Mouse (Mus musculus) CH12.LX (cell line): ENCODE measurements at regions not wholly inside any gene's neighbourhood (a gene's known extent, or its start where the extent isn't known, plus 50 kb on each side); places are given as distances from the start of the nearest gene placed in this dataset.

Source experiments
- DNase-seq: peaks from one replicate; pipeline ENCODE4 v3.0.0-alpha.2; 2013; ENCODE audit errors: extremely low read depth
- H3K27ac ChIP-seq: 2 replicates; pipeline ENCODE4 v1.5.1; 2012; ENCODE audit warnings: low read depth, mild to moderate bottlenecking, control low read depth, moderate library complexity; ENCODE audit not compliant: insufficient read depth
- H3K27me3 ChIP-seq: replicated peaks from 2 replicates; pipeline ENCODE3; 2012; ENCODE audit warnings: inconsistent platforms
- H3K36me3 ChIP-seq, 2 experiments: replicated peaks in 1 of 2; 2 replicates each; pipeline versions ENCODE3 to v1.6.1; 2012; ENCODE audit warnings: inconsistent platforms in 1 of 2, low read length in 1 of 2, mild to moderate bottlenecking in 1 of 2, mixed read lengths in 1 of 2, moderate library complexity in 1 of 2; ENCODE audit not compliant: control insufficient read depth in 1 of 2, insufficient read depth in 1 of 2
- H3K4me1 ChIP-seq, 2 experiments: 2 replicates each; pipeline ENCODE4 v1.6.1; 2012; ENCODE audit warnings: inconsistent platforms in 1 of 2, moderate library complexity in 1 of 2; ENCODE audit not compliant: insufficient read depth in 2 of 2, control insufficient read depth in 1 of 2
- H3K4me2 ChIP-seq: 2 replicates; pipeline ENCODE4 v1.6.1; 2012; ENCODE audit warnings: low read depth, mild to moderate bottlenecking, control low read depth; ENCODE audit not compliant: poor library complexity, insufficient read depth, severe bottlenecking
- H3K4me3 ChIP-seq, 3 experiments: fragments of 150-350 bp in 1 of 3; sonication (generic) in 1 of 3; replicated peaks in 1 of 3; 2 replicates each; pipeline versions ENCODE3 to v1.5.1; 2011 to 2012; ENCODE audit warnings: low read depth in 2 of 3, low read length in 2 of 3, mild to moderate bottlenecking in 2 of 3, moderate library complexity in 2 of 3, control low read depth in 1 of 3, improper control_type of control experiment in 1 of 3, inconsistent platforms in 1 of 3, mixed read lengths in 1 of 3; ENCODE audit not compliant: poor library complexity in 1 of 3
- H3K79me2 ChIP-seq: replicated peaks from 2 replicates; pipeline ENCODE4 v1.6.1; 2012; ENCODE audit warnings: mild to moderate bottlenecking, moderate library complexity; ENCODE audit not compliant: control insufficient read depth, poor library complexity, insufficient read depth, severe bottlenecking; ENCODE audit errors: extremely low read depth
- H3K9ac ChIP-seq: 2 replicates; pipeline ENCODE4 v1.6.1; 2012; ENCODE audit warnings: low read depth, mild to moderate bottlenecking, control low read depth, moderate library complexity; ENCODE audit not compliant: insufficient read depth
- H3K9me3 ChIP-seq: replicated peaks from 2 replicates; pipeline ENCODE3; 2012; ENCODE audit warnings: low read length, inconsistent platforms, mixed read lengths
- CHD1 ChIP-seq: IDR thresholded peaks from 2 replicates; pipeline ENCODE4 v1.6.1; 2012; ENCODE audit warnings: low read depth, low read length, improper control_type of control experiment, inconsistent platforms
- CHD2 ChIP-seq: IDR thresholded peaks from 2 replicates; pipeline ENCODE4 v1.6.1; 2011; ENCODE audit warnings: low read length, improper control_type of control experiment
- EP300 ChIP-seq: IDR thresholded peaks from 2 replicates; pipeline ENCODE4 v1.6.1; 2011; ENCODE audit warnings: low read length, improper control_type of control experiment
- HCFC1 ChIP-seq: IDR thresholded peaks from 2 replicates; pipeline ENCODE4 v1.6.1; 2012; ENCODE audit warnings: low read depth, mild to moderate bottlenecking, inconsistent platforms, low read length, improper control_type of control experiment
- JUND ChIP-seq: conservative IDR thresholded peaks from 2 replicates; pipeline ENCODE4 v1.6.1; 2011; ENCODE audit warnings: low read depth, low read length, improper control_type of control experiment
- KAT2A ChIP-seq: IDR thresholded peaks from 2 replicates; pipeline ENCODE4 v1.6.1; 2012; ENCODE audit warnings: low read length, improper control_type of control experiment, inconsistent platforms; ENCODE audit not compliant: insufficient replicate concordance
- MAZ ChIP-seq: IDR thresholded peaks from 2 replicates; pipeline ENCODE4 v1.6.1; 2012; ENCODE audit warnings: low read depth, mild to moderate bottlenecking, inconsistent platforms, low read length, improper control_type of control experiment, moderate library complexity
- MEF2A ChIP-seq: IDR thresholded peaks from 2 replicates; pipeline ENCODE4 v1.6.1; 2014; ENCODE audit warnings: low read depth, mild to moderate bottlenecking, inconsistent platforms, low read length, improper control_type of control experiment, borderline replicate concordance
- MXI1 ChIP-seq: IDR thresholded peaks from 2 replicates; pipeline ENCODE4 v1.6.1; 2011; ENCODE audit warnings: mild to moderate bottlenecking, low read depth, low read length, improper control_type of control experiment
- NELFE ChIP-seq: IDR thresholded peaks from 2 replicates; pipeline ENCODE4 v1.6.1; 2011; ENCODE audit warnings: low read depth, low read length, improper control_type of control experiment
- POLR2A ChIP-seq: IDR thresholded peaks from 2 replicates; pipeline ENCODE4 v1.6.1; 2011; ENCODE audit warnings: low read depth, mild to moderate bottlenecking, improper control_type of control experiment, low read length
- POLR2AphosphoS2 ChIP-seq: IDR thresholded peaks from 2 replicates; pipeline ENCODE4 v1.6.1; 2011; ENCODE audit warnings: low read depth, low read length, improper control_type of control experiment
- RAD21 ChIP-seq: IDR thresholded peaks from 2 replicates; pipeline ENCODE4 v1.6.1; 2011; ENCODE audit warnings: low read depth, mild to moderate bottlenecking, low read length, improper control_type of control experiment, moderate library complexity
- RCOR1 ChIP-seq: conservative IDR thresholded peaks from 2 replicates; pipeline ENCODE4 v1.6.1; 2012; ENCODE audit warnings: low read depth, mild to moderate bottlenecking, inconsistent platforms, low read length, improper control_type of control experiment
- SIN3A ChIP-seq: IDR thresholded peaks from 2 replicates; pipeline ENCODE4 v1.6.1; 2012; ENCODE audit warnings: low read length, improper control_type of control experiment, inconsistent platforms
- TCF12 ChIP-seq: IDR thresholded peaks from 2 replicates; pipeline ENCODE4 v1.6.1; 2014; ENCODE audit warnings: low read depth, mild to moderate bottlenecking, inconsistent platforms, low read length, improper control_type of control experiment
- UBTF ChIP-seq: IDR thresholded peaks from 2 replicates; pipeline ENCODE4 v1.6.1; 2012; ENCODE audit warnings: low read depth, mild to moderate bottlenecking, inconsistent platforms, low read length, improper control_type of control experiment, moderate library complexity
- USF1 ChIP-seq: IDR thresholded peaks from 2 replicates; pipeline ENCODE4 v1.6.1; 2014; ENCODE audit warnings: low read depth, mild to moderate bottlenecking, inconsistent platforms, low read length, improper control_type of control experiment
- ZC3H11A ChIP-seq: IDR thresholded peaks from 2 replicates; pipeline ENCODE4 v1.6.1; 2012; ENCODE audit warnings: low read depth, mild to moderate bottlenecking, inconsistent platforms, low read length, improper control_type of control experiment
- ZKSCAN1 ChIP-seq: IDR thresholded peaks from 2 replicates; pipeline ENCODE4 v1.6.1; 2012; ENCODE audit warnings: low read depth, inconsistent platforms, low read length, improper control_type of control experiment, borderline replicate concordance
- ZMIZ1 ChIP-seq: IDR thresholded peaks from 2 replicates; pipeline ENCODE4 v1.6.1; 2012; ENCODE audit warnings: low read depth, mild to moderate bottlenecking, inconsistent platforms, low read length, improper control_type of control experiment
- ZNF384 ChIP-seq: IDR thresholded peaks from 2 replicates; pipeline ENCODE4 v1.6.1; 2012; ENCODE audit warnings: low read depth, low read length, improper control_type of control experiment, inconsistent platforms
- dilution Hi-C: fragments of 300-500 bp; cut with MboI; formaldehyde crosslinking; loops from 2 replicates; pipeline ENCODE4 v1.14.3; 2020; ENCODE audit warnings: low sequenced_read_pairs; ENCODE audit not compliant: extremely low pct_unique_long_range_greater_than_20kb, extremely low pct_ligation_motif_present
- in situ Hi-C: fragments of 300-500 bp; cut with MboI; formaldehyde crosslinking; loops from 3 replicates; pipeline ENCODE4 v1.14.3; 2019; ENCODE audit warnings: low sequenced_read_pairs, low pct_ligation_motif_present, low pct_unique_long_range_greater_than_20kb, mixed read lengths

DNA sequence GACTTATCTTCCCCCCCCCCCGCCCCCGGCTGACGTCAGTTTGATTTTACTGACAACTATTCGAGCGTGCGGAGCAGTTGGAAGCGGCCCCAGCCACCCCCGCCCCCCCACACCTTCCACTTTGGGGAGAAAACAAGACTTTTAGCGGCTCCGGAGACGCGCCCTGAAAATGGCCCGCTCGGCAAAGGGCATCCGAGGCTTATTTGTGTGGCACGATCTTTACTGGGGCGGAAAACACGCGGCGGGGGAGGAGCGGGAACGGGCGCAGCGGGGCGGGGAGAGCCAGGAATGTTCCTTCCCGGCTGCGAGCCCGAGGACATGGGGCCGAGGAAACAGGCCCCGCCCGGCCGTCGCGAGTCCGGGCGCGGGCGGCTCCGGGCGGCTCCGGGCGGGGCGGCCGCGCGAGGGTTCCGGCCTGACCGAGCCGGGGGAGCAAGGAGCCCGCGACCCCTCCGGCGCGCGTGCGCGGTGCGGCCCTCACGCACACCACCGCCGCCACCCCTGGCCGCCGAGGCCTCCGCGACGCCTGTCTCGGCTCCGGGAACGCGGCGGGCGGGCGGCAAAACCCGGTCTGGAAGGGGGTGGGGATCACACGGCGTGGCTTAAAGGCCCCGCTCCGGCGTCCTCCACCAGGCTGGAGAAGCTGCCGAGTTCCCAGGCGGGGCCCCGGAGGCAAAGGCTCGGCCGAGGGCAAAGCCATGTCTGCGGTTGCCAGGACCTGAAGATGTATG lies 86.1 kb upstream of the Arid1b start (continued):
- TF ChIP-seq SIN3A = peak; percentile 55; the same call in 1 of the 2 replicates
- no peak for TF ChIP-seq RAD21
- 0 out of 2 replicates have a peak, but pooled peaks have one; percentile 20 for TF ChIP-seq TCF12

DNA sequence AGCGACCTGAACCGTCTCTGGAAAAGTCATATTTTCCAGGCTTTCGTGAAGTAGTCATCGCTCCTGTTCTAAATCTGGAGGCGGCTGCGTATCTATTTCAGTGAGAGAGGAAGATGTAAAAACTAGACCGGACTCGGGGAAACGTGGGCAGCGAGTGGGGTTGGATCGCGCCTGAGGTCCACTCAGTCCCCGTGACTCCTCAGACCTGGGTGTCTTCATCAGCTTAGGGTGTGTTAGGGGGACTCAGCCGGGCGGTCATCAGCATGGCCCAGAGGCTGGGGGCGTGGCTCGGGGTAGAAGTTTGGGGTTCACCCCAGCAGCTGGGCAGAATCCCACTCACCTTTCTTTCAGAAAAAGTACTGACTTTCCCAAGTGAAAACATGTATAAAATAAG lies 85.6 kb upstream of the Arid1b start:
- Histone ChIP-seq H3K27me3 (peaks cover 19% of the 10 kb centered on the region), H3K9me3 (no peaks in the 10 kb centered on the region), H3K36me3 (no peaks in the 10 kb centered on the region), H3K9ac (peak overlapping the region; percentile 91), H3K4me3 (peak overlapping the region; percentile 31 to 72 (median 63)), H3K79me2 (no peaks in the 10 kb centered on the region), H3K27ac (no peak overlapping the region)
- no peak for DNase-seq
- dilution Hi-C loops = no loop called here
- in situ Hi-C loops = no loop called here
- no peak for TF ChIP-seq KAT2A
- 0 out of 2 replicates have a peak, but pooled peaks have one; percentile 9 for TF ChIP-seq EP300
- TF ChIP-seq, all 38 proteins: peak for 1
- peak overlapping the region; percentile 97 for H3K4me2 ChIP-seq
- H3K4me1 ChIP-seq = peaks cover 0 to 5% of the 10 kb centered on the region in 2 experiments; a peak in 1 of 4 replicates

GRCm38 (mm10) chr17:4910182-4910581 lies 84.0 kb upstream of the Arid1b start:
- Histone ChIP-seq H3K9me3 (no peaks in the 10 kb centered on the region), H3K4me1 (peaks cover 0 to 5% of the 10 kb centered on the region in 2 experiments; a peak in 1 of 4 replicates), H3K36me3 (no peaks in the 10 kb centered on the region), H3K4me2 (no peak overlapping the region), H3K27ac (no peak overlapping the region), H3K27me3 (peaks cover 19% of the 10 kb centered on the region), H3K9ac (no peak overlapping the region), H3K4me3 (no peak overlapping the region), H3K79me2 (no peaks in the 10 kb centered on the region)
- no peak for DNase-seq
- dilution Hi-C loops = no loop called here
- in situ Hi-C loops = no loop called here
- TF ChIP-seq USF1 (no peak), RCOR1 (no peak), NELFE (no peak), MAZ (no peak), KAT2A (no peak), POLR2A (no peak), EP300 (no peak), TCF12 (no peak), MEF2A (no peak)

DNA sequence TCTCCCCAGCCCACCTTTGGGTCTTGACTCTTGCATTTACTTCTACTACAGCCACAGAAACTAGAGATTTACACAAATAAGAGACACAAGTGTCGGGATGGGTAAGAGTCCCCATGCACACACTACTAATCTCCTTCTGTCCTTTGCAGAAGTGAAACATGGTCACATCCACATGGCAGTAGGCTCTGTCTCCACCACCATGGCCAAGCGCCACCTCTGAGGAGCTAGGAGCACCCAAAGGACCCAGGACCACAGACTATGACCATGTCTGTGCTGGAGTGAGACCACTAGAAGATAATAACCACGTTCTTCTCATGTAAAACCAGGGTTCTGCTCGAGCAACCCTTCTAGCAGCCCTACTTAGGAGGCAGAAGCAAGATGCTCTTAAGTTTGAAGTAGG lies 81.1 kb upstream of the Arid1b start:
- in situ Hi-C loops (no loop called here), dilution Hi-C loops (no loop called here)
- H3K27me3 ChIP-seq = peaks cover 19% of the 10 kb centered on the region
- H3K4me3 ChIP-seq = no peak overlapping the region
- no peak overlapping the region for H3K9ac ChIP-seq
- no peak overlapping the region for H3K4me2 ChIP-seq
- no peaks in the 10 kb centered on the region for H3K9me3 ChIP-seq
- DNase-seq = no peak
- no peaks in the 10 kb centered on the region for H3K79me2 ChIP-seq
- no peak overlapping the region for H3K27ac ChIP-seq
- no peaks in the 10 kb centered on the region for H3K4me1 ChIP-seq
- H3K36me3 ChIP-seq = no peaks in the 10 kb centered on the region
- TF ChIP-seq UBTF = no peak
- TF ChIP-seq ZC3H11A = no peak
- TF ChIP-seq CHD2 = no peak
- TF ChIP-seq KAT2A = no peak
- TF ChIP-seq ZMIZ1 = no peak
- TF ChIP-seq ZNF384 = no peak
- TF ChIP-seq TCF12 = no peak
- no peak for TF ChIP-seq ZKSCAN1
- TF ChIP-seq USF1 = no peak
- TF ChIP-seq MEF2A = no peak
- TF ChIP-seq MXI1 = no peak
- no peak for TF ChIP-seq RAD21
- no peak for TF ChIP-seq JUND
- TF ChIP-seq CHD1 = no peak
- TF ChIP-seq HCFC1 = no peak
- TF ChIP-seq POLR2AphosphoS2 = no peak
- TF ChIP-seq MAZ = no peak
